Mouse (Mus musculus): ENCODE results near the gene Tada3.

Tada3 gene

GRCm38 (mm10) chr6:113377496-113378385 is at the start of gene Tada3, which contains the start of gene Arpc4:
Gene Tada3 (minus strand): TSS chr6:113377883.
Gene Arpc4 (plus strand): TSS chr6:113378115.
- peak; percentile 87 for DNase-seq (ENCODE audit: low read depth)

GRCm38 (mm10) chr6:113427397-113427796 is 49.7 kb upstream of the Tada3 start:
- no peak for DNase-seq (ENCODE audit: low read depth)

- no peak for DNase-seq (ENCODE audit: low read depth)
Observed at GRCm38 (mm10) chr6:113426696-113427095, 49.0 kb upstream of the Tada3 start.

DNA sequence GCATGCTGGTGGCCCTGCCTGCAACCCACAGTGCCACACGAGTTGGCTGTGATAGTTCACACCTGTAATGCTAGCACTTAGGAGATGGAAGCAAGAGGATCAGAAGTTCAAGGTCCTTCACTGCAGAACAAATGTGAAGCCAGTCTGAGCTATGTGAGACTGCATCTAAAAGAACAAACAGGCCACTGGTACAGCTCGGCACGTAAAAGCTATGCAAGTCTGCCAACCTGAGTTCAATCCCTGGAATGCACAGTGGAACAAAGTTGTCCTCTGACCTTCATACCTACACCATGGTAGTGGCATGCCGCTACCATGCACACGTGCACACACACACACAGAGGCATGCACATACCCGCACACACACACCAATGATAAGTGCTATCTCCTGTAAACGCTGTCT is 46.5 kb upstream of the Tada3 start:
- DNase-seq (ENCODE audit: low read depth) = no peak

DNA sequence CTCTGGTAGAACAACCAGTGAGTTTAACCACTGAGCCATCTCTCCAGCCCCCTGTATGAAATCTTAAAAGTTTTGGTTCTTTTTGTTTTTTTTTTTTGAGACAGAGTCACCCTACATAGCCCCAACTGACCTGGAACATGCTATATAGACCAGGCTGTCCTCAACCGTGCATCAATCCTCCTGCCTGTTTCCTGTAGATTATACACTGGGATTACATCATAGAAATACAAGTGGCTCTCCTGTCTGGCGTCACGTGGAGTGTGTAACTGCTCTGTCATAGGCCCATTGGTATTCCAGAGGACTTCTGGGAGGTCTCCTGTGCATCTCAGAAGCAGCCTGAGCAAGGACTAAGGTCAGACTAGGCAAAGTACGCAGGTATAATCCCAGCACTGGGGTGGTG is 45.3 kb upstream of the Tada3 start:
- no peak for DNase-seq (ENCODE audit: low read depth)

DNA sequence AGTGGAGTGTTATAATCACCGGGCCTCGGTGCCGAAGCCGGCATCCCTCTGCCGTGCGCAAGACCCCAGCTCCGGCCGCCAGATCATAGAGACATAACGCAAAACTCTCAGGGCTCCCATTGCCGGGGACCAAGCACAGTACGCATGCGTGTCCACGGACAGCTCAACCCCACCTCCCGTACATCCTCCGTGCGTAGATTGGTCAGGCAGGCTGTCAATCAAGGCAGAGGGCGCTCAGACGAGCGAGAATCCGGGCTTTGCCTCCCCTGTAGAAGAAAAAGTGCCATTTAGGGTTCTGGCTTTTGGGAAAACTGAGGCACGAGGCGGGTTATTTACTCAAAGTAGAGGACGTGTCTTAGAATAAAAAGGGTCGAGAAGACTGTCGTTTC is 41.5 kb upstream of the Tada3 start, which contains the start of gene Rpusd3:
TSS of gene Rpusd3 (minus strand) at position 142 of the 389 bp plus-strand sequence.
- DNase-seq (ENCODE audit: low read depth) = peak; percentile 99

- DNase-seq (ENCODE audit: low read depth) = no peak
Observed at GRCm38 (mm10) chr6:113418441-113419198, 40.9 kb upstream of the Tada3 start.

- DNase-seq (ENCODE audit: low read depth) = no peak
Observed at GRCm38 (mm10) chr6:113416416-113416815, 38.7 kb upstream of the Tada3 start.

GRCm38 (mm10) chr6:113410001-113410400 is 32.3 kb upstream of the Tada3 start:
- no peak for DNase-seq (ENCODE audit: low read depth)

- DNase-seq (ENCODE audit: low read depth) = no peak
Observed at GRCm38 (mm10) chr6:113406683-113407082, 29.0 kb upstream of the Tada3 start.

DNA sequence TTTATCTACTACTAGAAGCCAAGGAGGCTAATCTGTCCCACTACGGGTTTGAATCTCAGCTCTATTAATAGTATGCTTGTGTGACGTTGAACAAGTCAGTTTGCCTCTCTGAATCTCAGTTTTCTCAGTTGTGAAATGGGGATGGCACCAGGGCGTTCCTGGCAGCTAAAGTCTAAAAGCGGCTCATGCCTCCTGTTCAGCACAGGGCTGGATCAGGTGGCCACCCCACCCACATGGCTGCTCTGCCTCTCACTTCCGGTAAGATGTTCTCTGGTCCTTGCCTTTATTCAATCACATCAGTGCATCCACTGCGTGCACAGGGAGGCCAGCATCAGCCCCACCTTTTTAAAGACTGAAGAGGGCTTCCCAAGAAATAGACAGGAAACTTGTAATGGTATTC is 27.8 kb upstream of the Tada3 start:
- DNase-seq (ENCODE audit: low read depth) = no peak

GRCm38 (mm10) chr6:113404649-113405448 is 27.2 kb upstream of the Tada3 start:
- no peak for DNase-seq (ENCODE audit: low read depth)

DNA sequence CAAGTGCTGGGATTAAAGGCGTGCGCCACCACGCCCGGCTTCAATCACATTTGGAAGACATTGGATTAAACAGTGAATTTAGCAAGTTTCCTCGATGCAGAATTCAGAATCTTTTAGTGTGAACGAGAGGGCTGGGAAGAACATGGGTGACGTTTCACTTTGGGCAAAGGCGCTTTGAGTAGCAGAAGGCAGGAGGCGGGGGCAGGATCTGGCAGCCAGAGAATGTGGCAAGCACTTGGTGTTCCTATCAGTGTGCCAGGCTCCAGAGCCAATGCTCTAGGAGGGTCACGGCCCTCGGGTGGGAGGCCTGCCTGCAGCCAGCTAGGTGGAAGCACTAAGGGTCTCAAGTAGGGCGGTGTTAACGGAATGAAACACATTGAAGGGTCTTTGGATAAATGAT is 24.4 kb upstream of the Tada3 start:
- no peak for DNase-seq (ENCODE audit: low read depth)

- no peak for DNase-seq (ENCODE audit: low read depth)
Observed at GRCm38 (mm10) chr6:113396270-113397030, 18.8 kb upstream of the Tada3 start.

DNA sequence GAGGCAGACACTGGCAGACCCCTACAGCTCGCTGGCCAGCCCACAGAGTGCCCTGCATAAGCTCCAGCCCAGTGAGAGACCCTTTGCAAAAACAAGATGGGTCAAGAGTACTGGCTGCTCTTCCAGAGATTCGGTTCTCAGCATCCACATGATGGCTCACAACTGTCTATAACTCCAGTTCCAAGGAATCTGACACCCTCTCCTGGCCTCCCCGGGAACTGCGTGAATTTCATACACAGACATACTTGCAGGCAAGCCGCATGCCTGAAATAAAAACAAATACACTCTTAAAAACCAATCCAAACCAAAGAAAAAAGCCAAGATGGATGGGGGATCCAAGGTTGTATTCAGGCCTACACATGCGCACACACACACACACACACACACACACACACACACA is 17.8 kb upstream of the Tada3 start:
- no peak for DNase-seq (ENCODE audit: low read depth)

GRCm38 (mm10) chr6:113394811-113395210 is 17.1 kb upstream of the Tada3 start:
- no peak for DNase-seq (ENCODE audit: low read depth)

DNA sequence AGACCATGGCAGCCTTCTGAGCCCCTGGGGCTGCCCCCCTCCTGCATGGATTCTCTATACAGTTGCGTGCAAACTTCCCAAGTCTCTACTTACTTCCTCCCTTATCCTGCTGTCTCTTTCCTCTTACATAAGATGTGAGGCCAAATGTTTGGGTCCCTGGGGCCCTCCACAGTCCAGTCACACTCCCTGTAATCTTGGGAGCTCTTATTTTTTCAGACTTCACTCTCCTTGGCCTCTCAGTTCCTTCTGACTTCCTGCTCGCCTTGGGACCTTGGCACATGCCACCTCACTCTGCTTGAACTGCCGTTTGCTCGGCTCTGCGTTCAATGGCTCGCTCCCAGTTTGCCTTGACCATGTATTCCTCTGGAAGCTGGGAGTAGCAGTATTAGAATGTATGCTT is 16.3 kb upstream of the Tada3 start:
- DNase-seq (ENCODE audit: low read depth) = no peak

DNA sequence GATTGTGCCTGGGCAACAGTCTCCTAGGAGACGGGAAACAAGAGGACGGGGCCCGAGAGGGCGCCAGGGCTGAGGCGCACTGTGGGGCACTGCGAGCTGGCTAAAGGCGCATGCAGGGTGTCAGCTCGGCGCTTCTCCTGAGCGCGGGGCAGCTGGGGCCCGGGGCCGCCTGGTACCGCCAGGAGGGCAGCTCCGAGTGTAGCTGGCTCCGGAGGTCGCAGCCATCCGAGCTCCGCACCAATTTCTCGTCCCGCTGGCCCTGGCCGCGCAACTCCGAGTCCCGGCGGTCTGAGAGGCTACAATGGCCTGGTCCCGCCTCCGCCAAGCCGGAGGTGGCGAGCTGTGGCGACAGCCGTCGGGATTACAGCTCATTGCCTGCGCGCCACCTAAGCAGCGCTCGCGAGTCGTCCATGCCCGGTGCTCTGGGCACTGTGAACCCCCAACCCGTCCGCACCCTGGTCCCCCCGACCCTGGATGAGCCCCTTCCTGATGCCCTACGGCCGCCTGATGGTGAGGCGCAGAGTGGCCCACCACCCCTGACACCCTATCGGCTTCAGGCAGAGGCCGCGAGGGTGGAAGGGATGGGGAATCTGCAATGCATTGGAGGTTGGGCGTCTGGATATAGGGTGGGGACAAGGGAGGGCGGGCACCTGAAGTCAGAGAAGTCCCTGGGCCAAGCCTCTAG is 14.8 kb upstream of the Tada3 start:
- no peak for DNase-seq (ENCODE audit: low read depth)

GRCm38 (mm10) chr6:113392015-113392386 is 14.3 kb upstream of the Tada3 start:
- DNase-seq (ENCODE audit: low read depth) = no peak

GRCm38 (mm10) chr6:113390715-113391114 is 13.0 kb upstream of the Tada3 start:
- no peak for DNase-seq (ENCODE audit: low read depth)

DNA sequence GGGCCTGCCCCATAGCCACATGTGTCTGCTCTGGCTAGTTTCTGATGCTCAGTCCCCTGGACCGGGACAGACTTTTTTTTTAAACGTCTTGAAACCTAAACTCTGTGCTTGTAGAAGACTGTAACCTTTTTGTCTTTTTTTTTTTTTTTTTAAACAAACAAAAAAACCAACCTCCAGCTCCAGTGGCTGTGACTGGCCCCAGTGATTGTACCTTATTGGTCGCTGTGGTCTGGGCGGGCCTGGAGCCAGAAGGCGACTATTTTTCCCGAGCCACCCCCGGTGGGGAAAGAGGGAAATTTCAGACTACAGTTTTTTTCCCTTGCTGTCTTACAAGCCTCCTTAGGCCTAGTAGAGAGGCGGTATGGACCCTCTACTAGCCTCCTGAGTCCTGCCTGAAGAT is 11.3 kb upstream of the Tada3 start, which contains the start of gene Ttll3:
TSS of gene Ttll3 (plus strand) at position 301 of the 400 bp plus-strand sequence.
- DNase-seq (ENCODE audit: low read depth) = no peak
